Mouse (Mus musculus) heart, embryonic 13.5 days (tissue): Measurements from ENCODE around the gene Smbd1. TPM values are rescaled to one million over a fixed set of nuclear protein-coding genes. Genes with fewer than 3 reads are reported as not detected.

Source experiments
- ATAC-seq: fragments of 200-750 bp; cut with Nextera tagmentation; 2 replicates; pipeline ENCODE4 v1.8.0; 2017; ENCODE audit warnings: moderate TSS enrichment; ENCODE audit not compliant: insufficient number of reproducible peaks, low FRiP score, low TSS enrichment; ENCODE audit errors: extremely low read depth
- H3K27ac ChIP-seq: fragments of 300-500 bp; sonication (generic); replicated peaks from 2 replicates; pipeline ENCODE4 v1.5.1; 2015; ENCODE audit warnings: moderate library complexity, mild to moderate bottlenecking, inconsistent platforms
- H3K27me3 ChIP-seq: fragments of 300-500 bp; sonication (generic); replicated peaks from 2 replicates; pipeline ENCODE4 v1.6.1; 2015; ENCODE audit warnings: mild to moderate bottlenecking, inconsistent platforms
- H3K36me3 ChIP-seq: fragments of 300-500 bp; sonication (generic); 2 replicates; pipeline ENCODE4 v1.6.1; 2015; ENCODE audit warnings: mild to moderate bottlenecking, inconsistent platforms
- H3K4me1 ChIP-seq: fragments of 300-500 bp; sonication (generic); 2 replicates; pipeline ENCODE4 v1.6.1; 2015; ENCODE audit warnings: inconsistent platforms
- H3K4me2 ChIP-seq: fragments of 300-500 bp; sonication (generic); 2 replicates; pipeline ENCODE4 v1.6.1; 2015; ENCODE audit warnings: inconsistent platforms, mild to moderate bottlenecking, moderate library complexity
- H3K4me3 ChIP-seq: fragments of 300-500 bp; sonication (generic); 2 replicates; pipeline ENCODE4 v1.5.1; 2015; ENCODE audit warnings: moderate library complexity, mild to moderate bottlenecking, inconsistent platforms
- H3K9ac ChIP-seq: fragments of 300-500 bp; sonication (generic); 2 replicates; pipeline ENCODE4 v1.6.1; 2015; ENCODE audit warnings: inconsistent platforms, mild to moderate bottlenecking, moderate library complexity
- H3K9me3 ChIP-seq: fragments of 300-500 bp; sonication (generic); 2 replicates; pipeline ENCODE4 v1.6.1; 2016; ENCODE audit warnings: inconsistent platforms
- WGBS: fragments of 180-500 bp; shearing (Covaris S2); methylation state at CpG from one replicate; pipeline ENCODE4 v1.1.7; 2015; ENCODE audit warnings: mixed read lengths; 5-methylcytosine and 5-hydroxymethylcytosine counted together
- polyA plus RNA-seq: library from polyadenylated mRNA; unstranded; fragments of >200 nt; fragmentation: Nextera tagmentation; extraction: Ambion mirVana; gene quantifications from 2 replicates; pipeline ENCODE4 v1.2.1, GENCODE M21; 2015

Smbd1 gene
- polyA plus RNA-seq, 1 experiment from 2014 or later = not detected

- no peak for ATAC-seq
- 54% methylated on average over 5 of the region's 5 CpGs for WGBS
- H3K4me3 ChIP-seq = no peak overlapping the region
- no peaks in the 10 kb centered on the region for H3K36me3 ChIP-seq
- H3K27me3 ChIP-seq = no peaks in the 10 kb centered on the region
- no peak overlapping the region for H3K9ac ChIP-seq
- no peak overlapping the region for H3K4me2 ChIP-seq
- no peak overlapping the region for H3K27ac ChIP-seq
- H3K4me1 ChIP-seq = peaks cover 7% of the 10 kb centered on the region
- no peaks in the 10 kb centered on the region for H3K9me3 ChIP-seq
These were observed 26.8 kb downstream of the Smbd1 start for GRCm38 (mm10) chr16:32783324-32784062.

- H3K36me3 ChIP-seq = no peaks in the 10 kb centered on the region
- H3K27me3 ChIP-seq = peaks cover 23% of the 10 kb centered on the region
- 13% methylated on average over 8 of the region's 8 CpGs for WGBS
- no peaks in the 10 kb centered on the region for H3K9me3 ChIP-seq
- peaks cover 9% of the 10 kb centered on the region for H3K4me1 ChIP-seq
- 0 out of 2 replicates have a peak overlapping the region, but pooled peaks have one; percentile 7 for H3K4me2 ChIP-seq
- H3K9ac ChIP-seq = no peak overlapping the region
- no peak for ATAC-seq
- H3K4me3 ChIP-seq = no peak overlapping the region
- no peak overlapping the region for H3K27ac ChIP-seq
These were observed 31.3 kb downstream of the Smbd1 start for GRCm38 (mm10) chr16:32778956-32779355.

- 66% methylated on average over 10 of the region's 10 CpGs for WGBS
- H3K27me3 ChIP-seq = peaks cover 23% of the 10 kb centered on the region
- H3K36me3 ChIP-seq = no peaks in the 10 kb centered on the region
- no peak overlapping the region for H3K9ac ChIP-seq
- H3K4me1 ChIP-seq = peaks cover 9% of the 10 kb centered on the region
- no peak for ATAC-seq
- no peak overlapping the region for H3K4me3 ChIP-seq
- H3K9me3 ChIP-seq = no peaks in the 10 kb centered on the region
- H3K4me2 ChIP-seq = no peak overlapping the region
- no peak overlapping the region for H3K27ac ChIP-seq
These were observed 33.6 kb downstream of the Smbd1 start for GRCm38 (mm10) chr16:32776676-32777075.

- Histone ChIP-seq H3K4me2 (no peak overlapping the region), H3K4me3 (no peak overlapping the region), H3K4me1 (no peaks in the 10 kb centered on the region), H3K9me3 (0 out of 2 replicates have a peak, but pooled peaks cover 6% of the 10 kb centered on the region), H3K9ac (no peak overlapping the region), H3K36me3 (no peaks in the 10 kb centered on the region), H3K27ac (no peak overlapping the region), H3K27me3 (no peaks in the 10 kb centered on the region)
- no peak for ATAC-seq
- 88% methylated on average over 7 of the region's 7 CpGs for WGBS
These were observed 43.4 kb downstream of the Smbd1 start for GRCm38 (mm10) chr16:32766904-32767303.

GRCm38 (mm10) chr16:32764961-32765360, 45.3 kb downstream of the Smbd1 start:
- Histone ChIP-seq H3K9me3 (0 out of 2 replicates have a peak, but pooled peaks cover 6% of the 10 kb centered on the region), H3K4me2 (no peak overlapping the region), H3K27ac (no peak overlapping the region), H3K4me1 (no peaks in the 10 kb centered on the region), H3K4me3 (no peak overlapping the region), H3K27me3 (no peaks in the 10 kb centered on the region), H3K9ac (no peak overlapping the region), H3K36me3 (no peaks in the 10 kb centered on the region)
- WGBS = 57% methylated on average over 6 of the region's 6 CpGs
- ATAC-seq = no peak

GRCm38 (mm10) chr16:32764550-32764949, 45.7 kb downstream of the Smbd1 start:
- Histone ChIP-seq H3K9ac (no peak overlapping the region), H3K27ac (no peak overlapping the region), H3K4me1 (no peaks in the 10 kb centered on the region), H3K9me3 (0 out of 2 replicates have a peak, but pooled peaks cover 6% of the 10 kb centered on the region), H3K27me3 (no peaks in the 10 kb centered on the region), H3K4me2 (no peak overlapping the region), H3K36me3 (no peaks in the 10 kb centered on the region), H3K4me3 (no peak overlapping the region)
- ATAC-seq = no peak
- WGBS = 76% methylated on average over 2 of the region's 2 CpGs

Other genes starting within 250 kb of the Smbd1 start
- 32.7 and 34.7 TPM in 2 replicates for gene Tfrc, start 201.6 kb downstream of the Smbd1 start, polyA plus RNA-seq
- gene Tnk2, start 166.6 kb downstream of the Smbd1 start, polyA plus RNA-seq = 7.1 and 8.7 TPM in 2 replicates
- gene Muc4, start 74.6 kb downstream of the Smbd1 start, polyA plus RNA-seq = 0.21 TPM in 1 of 2 replicates, not detected in the other
- gene Muc20, start 13.0 kb downstream of the Smbd1 start, polyA plus RNA-seq = 0.06 and 0.20 TPM in 2 replicates
- 102 and 116 TPM in 2 replicates for gene Fyttd1, start 67.0 kb upstream of the Smbd1 start, polyA plus RNA-seq
- gene Rubcn, start 67.3 kb upstream of the Smbd1 start, polyA plus RNA-seq = 24.2 and 26.5 TPM in 2 replicates
- 14.2 and 16.4 TPM in 2 replicates for gene Lrch3, start 103.6 kb upstream of the Smbd1 start, polyA plus RNA-seq
- gene Iqcg, start 245.7 kb upstream of the Smbd1 start, polyA plus RNA-seq = 1.6 and 1.7 TPM in 2 replicates
- gene Rpl35a, start 246.0 kb upstream of the Smbd1 start, polyA plus RNA-seq = 652 and 689 TPM in 2 replicates